Mouse (Mus musculus) kidney, adult 18-20 months (tissue): ENCODE results near the gene Wscd2.

Source experiments
- DNase-seq: peaks from one replicate; pipeline ENCODE4 v3.0.0; 2021

The Wscd2 gene

DNA sequence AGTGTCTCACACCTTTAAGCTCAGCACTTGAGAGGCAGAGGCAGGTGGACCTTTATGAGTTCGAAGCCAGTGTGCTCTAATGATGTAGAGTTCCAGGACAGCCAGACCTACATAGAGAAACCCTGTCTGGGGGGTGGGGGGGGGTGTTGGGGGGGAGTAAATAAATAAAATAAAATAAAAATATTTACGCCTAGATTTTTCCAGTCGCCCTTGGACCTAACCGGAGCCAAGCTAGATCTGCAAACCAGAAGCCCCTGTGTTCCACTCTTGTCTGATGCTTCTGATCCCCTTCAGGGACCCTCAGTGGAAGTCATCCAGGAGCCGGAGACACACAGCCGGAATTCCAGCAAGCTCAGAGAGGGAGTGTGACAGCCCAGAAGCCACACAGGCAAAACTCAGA, at the start of gene Wscd2:
Gene Wscd2 (plus strand): TSS at position 301 of the 400 bp plus-strand sequence.
- DNase-seq, result no peak

- DNase-seq, result no peak
Measured at GRCm38 (mm10) chr5:113442180-113442579, 48.0 kb upstream of the Wscd2 start.

GRCm38 (mm10) chr5:113448023-113448734, 42.0 kb upstream of the Wscd2 start:
- DNase-seq, result no peak

- DNase-seq, result no peak
Measured at GRCm38 (mm10) chr5:113449336-113449735, 40.8 kb upstream of the Wscd2 start.

DNA sequence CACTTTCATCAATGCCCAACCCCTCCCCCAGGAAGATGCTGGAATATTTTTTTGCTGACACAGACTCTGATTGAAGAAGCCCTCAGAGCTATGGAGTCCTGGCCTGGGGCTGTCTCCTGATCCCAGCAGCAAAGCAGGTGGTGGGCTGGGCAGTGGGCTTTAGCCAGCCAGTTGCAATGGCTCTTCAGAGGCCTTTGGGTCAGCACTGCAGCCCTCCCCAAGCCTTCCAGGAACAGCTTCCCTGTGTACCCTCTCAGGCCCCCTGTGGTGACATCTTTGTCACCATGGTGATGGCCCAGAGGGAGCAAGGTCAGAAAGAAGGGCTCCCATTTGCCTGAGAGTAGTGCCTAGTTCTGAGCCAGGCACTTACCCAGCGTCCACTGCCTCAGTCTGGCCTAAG, 37.4 kb upstream of the Wscd2 start:
- DNase-seq, result no peak

DNA sequence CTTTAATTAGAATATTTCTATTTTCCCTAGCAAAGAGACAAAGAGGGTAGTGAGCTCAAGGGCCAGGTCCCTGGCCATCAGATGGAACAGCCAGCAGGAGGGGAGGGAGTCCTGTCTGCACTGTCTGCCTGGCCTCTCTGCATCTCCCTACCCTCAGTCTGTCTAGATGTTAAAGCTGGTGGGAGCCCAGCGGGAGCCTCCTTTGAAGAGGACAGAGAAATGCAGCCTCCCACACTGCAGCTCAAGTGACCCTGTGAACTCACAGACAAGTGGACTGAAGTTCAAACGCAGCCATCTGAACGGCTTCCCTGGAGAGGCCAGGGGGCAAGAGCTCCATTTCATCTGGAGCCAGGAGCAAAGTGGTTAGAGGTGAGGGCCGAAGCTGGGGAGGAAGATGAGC, 36.8 kb upstream of the Wscd2 start:
- DNase-seq, result no peak

DNA sequence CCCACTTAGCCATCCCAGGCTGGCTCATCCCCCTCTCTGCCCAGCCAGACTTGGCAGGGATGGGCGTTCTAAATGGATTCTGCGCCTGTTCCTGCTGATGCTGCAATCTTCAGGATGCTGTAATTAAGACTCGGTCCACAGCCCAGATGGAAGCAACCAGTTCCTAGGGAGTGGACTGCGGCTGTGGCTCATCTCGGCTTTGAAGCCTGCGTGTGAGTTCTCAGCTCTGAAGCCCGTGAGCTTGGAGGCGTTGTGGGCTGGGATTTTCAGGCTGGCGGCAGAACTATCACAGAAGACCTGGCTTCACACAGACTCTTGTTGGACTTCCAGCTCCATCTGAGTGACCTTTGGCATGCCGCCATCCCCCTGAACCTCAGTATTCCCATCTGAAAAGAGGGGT, 34.1 kb upstream of the Wscd2 start:
- DNase-seq, result no peak

DNA sequence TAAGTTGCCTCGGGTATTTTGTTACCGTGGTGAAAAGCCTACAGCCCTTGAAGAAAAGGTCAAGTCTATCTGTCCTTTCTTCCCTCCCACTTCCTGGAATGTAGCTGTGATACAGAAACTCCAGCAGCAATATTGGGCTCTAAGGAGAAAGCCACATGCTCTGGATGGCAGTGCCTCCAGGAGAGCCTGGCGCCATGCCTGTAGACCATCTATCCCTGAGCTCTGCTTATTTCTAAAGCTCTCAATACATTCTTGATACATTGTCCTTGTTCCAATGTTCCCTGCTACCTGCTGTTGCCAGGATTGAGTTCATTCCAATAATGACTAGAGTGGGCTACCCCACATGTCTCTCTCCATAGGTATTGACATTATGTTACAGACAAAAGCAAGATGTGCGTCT, 33.4 kb upstream of the Wscd2 start:
- no peak for DNase-seq

GRCm38 (mm10) chr5:113457260-113457659, 32.9 kb upstream of the Wscd2 start:
- no peak for DNase-seq

DNA sequence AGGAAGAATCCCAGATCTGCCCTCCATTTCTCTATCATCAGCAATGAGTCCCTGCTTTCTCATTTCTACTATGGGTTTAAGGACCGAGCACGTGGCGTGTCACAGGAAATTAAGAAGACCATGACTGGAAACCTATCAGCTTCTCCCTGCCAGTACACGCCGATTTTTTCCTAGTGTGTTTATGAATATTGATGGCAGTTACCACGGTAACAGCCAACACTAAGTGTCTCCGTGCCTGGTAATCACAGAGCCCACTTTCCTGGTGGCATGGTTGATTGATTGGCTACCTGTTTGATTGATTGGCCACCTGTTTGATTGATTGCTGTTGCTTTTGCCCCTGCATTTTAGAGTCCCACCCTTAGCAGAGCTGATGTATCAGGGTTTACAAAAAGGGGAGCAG, 30.2 kb upstream of the Wscd2 start:
- DNase-seq, result no peak

- DNase-seq, result no peak
Measured at GRCm38 (mm10) chr5:113461582-113461981, 28.6 kb upstream of the Wscd2 start.

DNA sequence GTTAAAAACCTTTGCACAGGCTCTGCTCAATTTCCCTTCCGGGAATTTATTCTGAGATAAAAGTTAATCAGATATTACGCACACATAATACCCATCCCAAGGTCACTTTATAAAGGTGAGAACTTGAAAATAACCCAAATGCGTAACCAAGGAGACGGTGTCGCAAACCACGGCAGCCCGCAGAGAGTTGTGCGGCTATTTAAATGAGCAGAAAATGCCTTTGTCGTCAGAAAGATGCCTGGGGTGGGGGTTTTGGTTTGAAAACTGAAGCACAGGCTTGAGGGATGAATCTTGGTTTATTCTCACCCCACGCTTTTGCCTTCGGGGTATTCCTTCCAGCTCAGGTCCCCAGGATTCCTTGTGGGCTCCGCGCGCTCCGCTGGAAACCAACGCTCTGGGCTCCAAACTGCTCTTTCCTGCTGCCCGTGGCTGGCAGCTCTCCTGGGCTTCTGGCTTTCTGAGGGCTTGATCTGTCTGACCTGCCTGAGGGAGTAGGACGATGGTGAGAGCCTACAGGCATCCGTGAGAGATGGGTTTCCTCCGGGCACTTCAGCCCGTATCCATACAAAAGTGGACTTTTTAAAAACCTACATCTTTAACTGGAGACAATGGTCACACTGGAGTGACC, 28.0 kb upstream of the Wscd2 start:
- no peak for DNase-seq

- peak; percentile 57 for DNase-seq
Measured at GRCm38 (mm10) chr5:113464731-113465130, 25.4 kb upstream of the Wscd2 start.

DNA sequence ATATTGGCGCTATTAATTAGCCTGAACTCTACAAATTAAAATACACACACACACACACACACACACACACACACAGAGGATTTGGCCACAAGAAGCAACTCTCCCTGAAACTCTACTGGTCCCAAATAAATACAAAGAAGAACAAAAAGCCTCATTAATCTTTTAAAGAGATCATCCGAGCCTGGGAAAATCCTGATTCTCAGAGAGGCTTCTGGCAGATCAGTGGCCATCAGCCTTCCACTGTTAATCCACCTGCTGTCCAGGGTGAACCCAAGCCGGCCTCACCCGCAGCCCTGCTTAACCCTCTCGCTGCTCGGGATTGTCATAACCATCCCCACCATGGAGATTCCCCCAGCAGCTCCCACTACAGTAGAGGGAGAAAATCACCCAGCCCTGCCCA, 23.6 kb upstream of the Wscd2 start:
- no peak for DNase-seq

GRCm38 (mm10) chr5:113467072-113467471, 23.1 kb upstream of the Wscd2 start:
- DNase-seq, result no peak

- no peak for DNase-seq
Measured at GRCm38 (mm10) chr5:113467765-113468164, 22.4 kb upstream of the Wscd2 start.

- no peak for DNase-seq
Measured at GRCm38 (mm10) chr5:113468625-113469024, 21.5 kb upstream of the Wscd2 start.

- DNase-seq, result no peak
Measured at GRCm38 (mm10) chr5:113469231-113469630, 20.9 kb upstream of the Wscd2 start.

DNA sequence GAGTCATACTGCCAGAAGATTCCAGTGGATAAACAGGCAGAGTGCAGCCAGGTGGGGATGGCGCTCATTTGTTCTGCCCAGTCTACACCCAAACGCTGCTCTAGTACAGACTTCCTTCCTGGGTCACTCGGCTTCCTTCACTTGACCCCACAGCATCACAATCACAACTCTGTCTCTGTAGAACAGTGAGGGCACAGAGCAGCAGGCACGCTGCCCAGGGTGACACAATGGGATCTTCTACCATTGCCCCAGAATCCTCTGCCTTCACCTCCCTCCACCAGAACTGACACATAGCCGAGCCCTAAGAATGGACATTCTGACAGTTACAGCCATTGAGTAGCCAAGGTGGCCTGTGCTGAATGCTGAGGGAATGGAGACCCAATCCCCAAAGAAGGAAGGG, 20.3 kb upstream of the Wscd2 start:
- DNase-seq, result no peak

DNA sequence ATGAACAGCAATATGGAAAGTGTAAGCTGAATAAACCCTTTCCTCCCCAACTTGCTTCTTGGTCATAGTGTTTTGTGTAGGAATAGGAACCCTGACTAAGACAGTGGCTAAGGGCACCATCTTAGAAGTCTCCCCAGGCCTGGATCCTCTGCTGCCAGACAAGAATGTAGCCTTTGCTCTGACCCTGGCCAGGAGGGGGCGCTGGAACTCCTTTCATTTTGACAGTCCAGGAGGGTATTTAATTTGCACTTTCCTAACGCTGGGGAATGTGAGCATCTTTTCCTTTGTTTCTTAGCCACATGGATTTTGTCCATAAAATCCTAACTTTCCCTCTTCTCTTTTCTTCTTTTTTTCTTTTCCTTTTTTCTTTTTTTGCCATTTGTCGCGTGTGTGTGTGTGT, 18.7 kb upstream of the Wscd2 start:
- DNase-seq, result peak; percentile 76

- no peak for DNase-seq
Measured at GRCm38 (mm10) chr5:113472339-113472738, 17.8 kb upstream of the Wscd2 start.

GRCm38 (mm10) chr5:113476816-113477215, 13.3 kb upstream of the Wscd2 start:
- DNase-seq, result no peak

- DNase-seq, result no peak
Measured at GRCm38 (mm10) chr5:113479075-113479474, 11.1 kb upstream of the Wscd2 start.

DNA sequence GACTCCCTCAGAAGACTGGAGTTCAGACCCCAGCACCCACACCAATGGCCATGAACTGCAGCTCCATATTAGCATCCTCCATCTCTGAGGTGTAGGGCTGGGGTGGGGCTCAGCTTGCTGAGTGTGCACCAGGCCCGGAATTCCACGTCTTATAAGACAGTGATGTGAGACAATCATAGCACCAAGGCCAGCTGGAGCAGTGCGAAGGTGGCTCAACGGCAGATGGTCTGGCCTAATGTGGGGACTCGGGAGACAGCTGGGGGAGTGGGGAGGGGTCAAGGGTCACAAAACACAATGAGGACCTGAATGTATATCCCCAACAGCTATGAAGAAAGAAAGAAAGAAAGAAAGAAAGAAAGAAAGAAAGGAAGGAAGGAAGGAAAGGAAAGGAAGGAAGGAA, 9.7 kb upstream of the Wscd2 start:
- DNase-seq, result no peak

DNA sequence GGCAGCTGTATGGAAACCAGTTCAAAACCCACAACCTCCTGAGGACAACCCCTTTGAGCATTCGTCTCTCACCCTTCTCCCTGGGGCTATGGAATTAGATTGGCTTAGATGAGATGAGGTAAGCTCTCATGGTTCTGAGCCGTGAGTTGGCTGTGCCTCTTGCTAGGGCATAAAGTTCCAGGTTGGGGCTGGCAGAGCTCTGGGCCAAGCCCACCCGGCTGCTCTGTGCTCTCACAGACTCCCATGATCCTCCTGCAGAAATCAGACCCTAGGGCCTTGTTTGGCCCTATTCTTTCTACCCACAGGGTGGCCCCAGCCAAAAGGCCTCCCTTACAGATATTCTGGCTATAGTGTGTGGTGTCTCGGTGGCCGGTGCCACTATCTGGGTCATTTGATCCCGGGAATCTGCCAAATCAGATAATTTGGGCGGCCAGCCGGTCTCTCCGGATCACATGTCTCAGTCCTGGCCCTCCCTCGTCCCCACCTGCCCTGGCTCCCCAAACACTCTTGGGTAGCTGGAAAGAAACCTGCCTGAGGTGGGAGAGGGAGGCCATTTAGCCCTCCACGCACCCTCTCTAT, 4.5 kb upstream of the Wscd2 start:
- DNase-seq, result no peak
